Mouse (Mus musculus) intestine, postnatal 0 days (tissue): ENCODE measurements at regions not wholly inside any gene's neighbourhood (a gene's known extent, or its start where the extent isn't known, plus 50 kb on each side); places are given as distances from the start of the nearest gene placed in this dataset.

Source experiments
- ATAC-seq: fragments of 200-750 bp; cut with Nextera tagmentation; 2 replicates; pipeline ENCODE4 v1.8.0; 2017; ENCODE audit warnings: mild to moderate bottlenecking, moderate TSS enrichment, moderate library complexity
- H3K27ac ChIP-seq: fragments of 300-500 bp; sonication (generic); 2 replicates; pipeline ENCODE4 v1.5.1; 2014; ENCODE audit warnings: mild to moderate bottlenecking, low read depth, low read length, moderate library complexity
- H3K27me3 ChIP-seq: fragments of 300-500 bp; sonication (generic); replicated peaks from 2 replicates; pipeline ENCODE4 v1.6.1; 2014; ENCODE audit warnings: low read length, mixed read lengths; ENCODE audit not compliant: control insufficient read depth, insufficient read depth
- H3K36me3 ChIP-seq: fragments of 300-500 bp; sonication (generic); 2 replicates; pipeline ENCODE4 v1.6.1; 2014; ENCODE audit warnings: mild to moderate bottlenecking, moderate library complexity; ENCODE audit not compliant: control insufficient read depth, insufficient read depth
- H3K4me1 ChIP-seq: fragments of 300-500 bp; sonication (generic); replicated peaks from 2 replicates; pipeline ENCODE4 v1.6.1; 2014; ENCODE audit warnings: antibody characterized with exemption, low read length, mixed read lengths; ENCODE audit not compliant: control insufficient read depth, insufficient read depth
- H3K4me2 ChIP-seq: fragments of 300-500 bp; sonication (generic); replicated peaks from 2 replicates; pipeline ENCODE4 v1.6.1; 2014; ENCODE audit warnings: low read depth, mild to moderate bottlenecking, moderate library complexity
- H3K4me3 ChIP-seq: fragments of 300-500 bp; sonication (generic); 2 replicates; pipeline ENCODE4 v1.5.1; 2014; ENCODE audit warnings: low read depth, low read length
- H3K9ac ChIP-seq: fragments of 300-500 bp; sonication (generic); 2 replicates; pipeline ENCODE4 v1.6.1; 2014; ENCODE audit warnings: mild to moderate bottlenecking, low read depth, low read length
- H3K9me3 ChIP-seq: fragments of 300-500 bp; sonication (generic); 2 replicates; pipeline ENCODE4 v1.6.1; 2016; ENCODE audit warnings: mixed run types; ENCODE audit not compliant: control insufficient read depth
- CTCF ChIP-seq: sonication (generic); IDR thresholded peaks from 2 replicates; pipeline ENCODE4 v1.5.1; 2016; ENCODE audit warnings: low read depth, mild to moderate bottlenecking, control low read depth, antibody characterized with exemption, moderate library complexity
- WGBS: fragments of 180-500 bp; shearing (Covaris S2); extraction: QIAGEN DNeasy Blood & Tissue Kit; methylation state at CpG from one replicate; pipeline ENCODE4 v1.1.7; 2014; 5-methylcytosine and 5-hydroxymethylcytosine counted together

- no peak for TF ChIP-seq CTCF
- no peak overlapping the region for H3K9ac ChIP-seq
- no peak overlapping the region for H3K27ac ChIP-seq
- no peaks in the 10 kb centered on the region for H3K4me1 ChIP-seq
- no peaks in the 10 kb centered on the region for H3K27me3 ChIP-seq
- WGBS, result 74% methylated on average over 6 of the region's 6 CpGs
- ATAC-seq, result no peak
- H3K36me3 ChIP-seq, result no peaks in the 10 kb centered on the region
- no peaks in the 10 kb centered on the region for H3K9me3 ChIP-seq
- H3K4me3 ChIP-seq, result no peak overlapping the region
- no peak overlapping the region for H3K4me2 ChIP-seq
Measured at GRCm38 (mm10) chr9:30662456-30662855, 235.5 kb downstream of the Snx19 start.

GRCm38 (mm10) chr9:30653961-30654360 lies 227.1 kb downstream of the Snx19 start:
- Histone ChIP-seq H3K4me3 (no peak overlapping the region), H3K27me3 (no peaks in the 10 kb centered on the region), H3K4me2 (no peak overlapping the region), H3K9ac (no peak overlapping the region), H3K4me1 (no peaks in the 10 kb centered on the region), H3K36me3 (no peaks in the 10 kb centered on the region), H3K9me3 (no peaks in the 10 kb centered on the region), H3K27ac (no peak overlapping the region)
- no peak for TF ChIP-seq CTCF
- 67% methylated on average over 5 of the region's 5 CpGs for WGBS
- no peak for ATAC-seq

- Histone ChIP-seq H3K9ac (no peak overlapping the region), H3K9me3 (no peaks in the 10 kb centered on the region), H3K27ac (no peak overlapping the region), H3K4me2 (no peak overlapping the region), H3K27me3 (no peaks in the 10 kb centered on the region), H3K36me3 (no peaks in the 10 kb centered on the region), H3K4me3 (no peak overlapping the region), H3K4me1 (no peaks in the 10 kb centered on the region)
- WGBS, result 86% methylated on average over 3 of the region's 3 CpGs
- ATAC-seq, result no peak
- TF ChIP-seq CTCF, result no peak
Measured at GRCm38 (mm10) chr9:30653210-30653609, 226.3 kb downstream of the Snx19 start.

DNA sequence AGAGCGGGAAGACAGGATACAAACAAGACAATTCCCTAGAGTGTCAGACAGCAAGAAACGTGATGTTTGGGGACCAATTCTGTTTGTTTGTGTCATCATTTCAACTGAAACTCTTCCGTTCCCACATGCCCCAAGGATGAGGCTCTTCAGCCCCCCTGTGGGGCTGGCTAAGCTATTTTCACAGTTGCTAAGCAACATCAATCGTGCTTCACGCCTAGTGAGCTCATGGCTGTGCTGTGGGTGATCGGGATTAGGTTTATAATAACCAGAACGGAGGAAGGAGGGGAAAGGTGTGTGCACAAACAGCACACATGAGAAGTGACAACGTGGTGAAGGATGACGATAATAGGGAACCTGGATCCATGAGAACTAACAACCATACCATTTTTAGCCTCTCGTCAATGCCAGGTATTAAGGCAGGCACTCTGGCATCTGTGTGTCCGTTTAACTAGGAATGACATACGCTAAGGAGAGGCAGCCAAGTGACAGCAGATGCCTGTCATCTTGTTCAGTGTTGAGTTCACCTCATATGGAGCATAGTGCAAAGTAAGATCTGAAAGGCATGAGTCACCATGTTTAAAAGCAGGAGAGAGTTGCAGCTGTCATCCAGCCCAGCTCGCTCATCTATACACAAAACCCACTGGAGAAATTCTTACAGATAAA lies 222.6 kb downstream of the Snx19 start:
- Histone ChIP-seq H3K27me3 (no peaks in the 10 kb centered on the region), H3K4me3 (no peak overlapping the region), H3K27ac (no peak overlapping the region), H3K4me2 (no peak overlapping the region), H3K4me1 (no peaks in the 10 kb centered on the region), H3K9ac (no peak overlapping the region), H3K9me3 (no peaks in the 10 kb centered on the region), H3K36me3 (no peaks in the 10 kb centered on the region)
- TF ChIP-seq CTCF, result no peak
- 85% methylated on average over 13 of the region's 13 CpGs for WGBS
- ATAC-seq, result no peak

GRCm38 (mm10) chr9:30633741-30634470 lies 207.0 kb downstream of the Snx19 start:
- H3K27me3 ChIP-seq, result no peaks in the 10 kb centered on the region
- no peak overlapping the region for H3K4me2 ChIP-seq
- no peak overlapping the region for H3K27ac ChIP-seq
- no peak overlapping the region for H3K9ac ChIP-seq
- WGBS, result 69% methylated on average over 10 of the region's 10 CpGs
- ATAC-seq, result no peak
- H3K9me3 ChIP-seq, result no peaks in the 10 kb centered on the region
- H3K4me3 ChIP-seq, result no peak overlapping the region
- TF ChIP-seq CTCF, result no peak
- no peaks in the 10 kb centered on the region for H3K36me3 ChIP-seq
- no peaks in the 10 kb centered on the region for H3K4me1 ChIP-seq

DNA sequence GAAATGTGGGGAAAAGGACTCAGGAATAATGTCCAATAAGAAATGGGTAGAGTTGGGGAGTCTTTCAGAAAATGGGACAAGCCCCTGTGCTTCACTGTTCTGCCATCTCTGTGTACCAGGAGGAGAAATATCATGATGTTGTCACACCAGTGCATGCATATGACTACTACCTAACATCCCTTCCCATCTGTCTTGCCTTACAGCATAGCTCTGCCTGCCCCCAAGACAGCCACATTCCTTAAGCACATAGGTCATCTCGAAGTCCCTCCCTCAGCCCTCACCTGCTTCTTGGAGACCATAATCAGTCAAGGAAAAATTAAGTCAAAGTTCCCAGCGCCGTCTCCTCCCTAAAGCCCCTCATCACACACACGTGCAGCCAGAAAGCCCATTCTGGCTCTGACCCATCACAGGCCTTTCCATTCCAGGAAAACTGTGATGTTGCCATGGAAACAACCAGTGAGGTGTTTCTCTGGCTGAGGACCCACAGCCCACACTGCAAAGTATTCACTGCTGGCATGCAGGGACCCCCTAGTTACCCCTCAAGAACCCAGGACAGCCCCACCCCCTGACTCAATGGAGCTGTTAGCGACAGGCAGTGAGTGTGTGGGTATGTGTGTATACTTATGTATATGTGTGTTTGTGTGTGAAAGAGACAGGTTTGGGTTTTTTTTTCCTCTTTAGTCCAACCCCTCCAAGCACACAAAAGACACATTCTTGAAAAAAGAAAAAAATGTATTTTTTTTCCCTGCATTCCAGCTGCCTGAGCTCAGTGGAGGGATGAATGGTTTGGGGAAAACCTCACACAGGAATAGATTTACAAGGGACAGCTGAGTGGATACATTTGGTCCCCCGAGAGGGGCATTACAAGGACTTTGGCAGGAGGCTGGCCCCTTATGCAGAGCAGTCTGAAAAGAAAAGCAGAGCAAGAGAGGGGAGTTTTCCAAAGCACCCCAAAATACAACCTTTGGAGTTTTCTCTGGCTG lies 205.5 kb downstream of the Snx19 start:
- Histone ChIP-seq H3K36me3 (no peaks in the 10 kb centered on the region), H3K4me2 (no peak overlapping the region), H3K27me3 (no peaks in the 10 kb centered on the region), H3K27ac (no peak overlapping the region), H3K4me1 (no peaks in the 10 kb centered on the region), H3K9me3 (no peaks in the 10 kb centered on the region), H3K4me3 (no peak overlapping the region), H3K9ac (no peak overlapping the region)
- 30% methylated on average over 6 of the region's 6 CpGs for WGBS
- no peak for TF ChIP-seq CTCF
- no peak for ATAC-seq
